Mouse (Mus musculus) lung, embryonic 14.5 days (tissue): Measurements from ENCODE around the gene Chrnd. TPM values are rescaled to one million over a fixed set of nuclear protein-coding genes. Genes with fewer than 3 reads are reported as not detected.

Experiments used
- ATAC-seq: fragments of 200-750 bp; cut with Nextera tagmentation; 2 replicates; pipeline ENCODE4 v1.8.0; 2017; ENCODE audit warnings: mild to moderate bottlenecking, moderate TSS enrichment, moderate library complexity; ENCODE audit not compliant: insufficient read depth
- DNase-seq: peaks from one replicate; pipeline ENCODE4 v3.0.0-alpha.2; 2015
- H3K27ac ChIP-seq: fragments of 300-500 bp; sonication (generic); 2 replicates; pipeline ENCODE4 v1.5.1; 2014; ENCODE audit warnings: low read depth, mild to moderate bottlenecking, moderate library complexity
- H3K27me3 ChIP-seq: fragments of 300-500 bp; sonication (generic); 2 replicates; pipeline ENCODE4 v1.6.1; 2014; ENCODE audit warnings: low read length, control low read depth; ENCODE audit not compliant: insufficient read depth
- H3K36me3 ChIP-seq: fragments of 300-500 bp; sonication (generic); 2 replicates; pipeline ENCODE4 v1.6.1; 2014; ENCODE audit warnings: control low read depth; ENCODE audit not compliant: insufficient read depth
- H3K4me1 ChIP-seq: fragments of 300-500 bp; sonication (generic); 2 replicates; pipeline ENCODE4 v1.6.1; 2014; ENCODE audit warnings: antibody characterized with exemption, control low read depth; ENCODE audit not compliant: insufficient read depth
- H3K4me2 ChIP-seq: fragments of 300-500 bp; sonication (generic); 2 replicates; pipeline ENCODE4 v1.6.1; 2014; ENCODE audit warnings: mild to moderate bottlenecking
- H3K4me3 ChIP-seq: fragments of 300-500 bp; sonication (generic); 2 replicates; pipeline ENCODE4 v1.5.1; 2014; ENCODE audit warnings: low read depth, low read length
- H3K9ac ChIP-seq: fragments of 300-500 bp; sonication (generic); 2 replicates; pipeline ENCODE4 v1.6.1; 2014
- H3K9me3 ChIP-seq: fragments of 300-500 bp; sonication (generic); 2 replicates; pipeline ENCODE4 v1.6.1; 2016; ENCODE audit warnings: low read depth, low read length, control low read depth
- CTCF ChIP-seq: IDR thresholded peaks from 2 replicates; pipeline ENCODE4 v1.5.1; 2016; ENCODE audit warnings: antibody characterized with exemption, low read depth
- whole genome bisulfite sequencing: fragments of 180-500 bp; shearing (Covaris S2); extraction: QIAGEN DNeasy Blood & Tissue Kit; methylation state at CpG from one replicate; pipeline ENCODE4 v1.1.7; 2014; 5-methylcytosine and 5-hydroxymethylcytosine counted together
- polyA plus RNA-seq: library from polyadenylated mRNA; unstranded; fragments of >200 nt; fragmentation: Nextera tagmentation; extraction: Ambion mirVana; gene quantifications from 2 replicates; pipeline ENCODE4 v1.2.1, GENCODE M21; 2014

Chrnd gene
- polyA plus RNA-seq, 1 experiment from 2014 or later, result not detected

DNA sequence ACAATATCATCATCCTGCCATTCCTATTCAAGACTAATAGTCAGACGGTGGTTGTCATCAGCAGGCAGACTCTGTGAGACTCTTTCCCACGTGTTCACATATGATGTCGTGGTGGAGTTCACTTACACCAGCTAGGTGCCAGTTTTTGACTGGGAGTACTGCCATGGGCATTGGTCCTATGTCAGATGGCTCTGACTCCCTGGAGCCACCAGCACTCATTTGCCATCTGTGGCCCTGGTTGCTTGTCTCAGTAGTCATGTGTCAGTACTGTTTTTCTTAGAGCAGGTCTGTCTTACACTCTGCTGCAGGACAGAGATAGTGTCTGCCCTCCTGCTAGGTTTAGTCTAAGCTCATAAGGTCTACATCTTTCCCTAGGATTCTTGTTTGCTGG, 36.7 kb downstream of the Chrnd start:
- ATAC-seq (no peak), DNase-seq (no peak)
- TF ChIP-seq CTCF, result no peak
- no peaks in the 10 kb centered on the region for H3K4me1 ChIP-seq
- H3K27me3 ChIP-seq, result no peaks in the 10 kb centered on the region
- H3K27ac ChIP-seq, result no peak overlapping the region
- no peak overlapping the region for H3K4me2 ChIP-seq
- no peak overlapping the region for H3K4me3 ChIP-seq
- WGBS, result 91% methylated on average over 3 of the region's 3 CpGs
- no peak overlapping the region for H3K9ac ChIP-seq
- H3K36me3 ChIP-seq, result peaks cover 92% of the 10 kb centered on the region
- H3K9me3 ChIP-seq, result no peaks in the 10 kb centered on the region

DNA sequence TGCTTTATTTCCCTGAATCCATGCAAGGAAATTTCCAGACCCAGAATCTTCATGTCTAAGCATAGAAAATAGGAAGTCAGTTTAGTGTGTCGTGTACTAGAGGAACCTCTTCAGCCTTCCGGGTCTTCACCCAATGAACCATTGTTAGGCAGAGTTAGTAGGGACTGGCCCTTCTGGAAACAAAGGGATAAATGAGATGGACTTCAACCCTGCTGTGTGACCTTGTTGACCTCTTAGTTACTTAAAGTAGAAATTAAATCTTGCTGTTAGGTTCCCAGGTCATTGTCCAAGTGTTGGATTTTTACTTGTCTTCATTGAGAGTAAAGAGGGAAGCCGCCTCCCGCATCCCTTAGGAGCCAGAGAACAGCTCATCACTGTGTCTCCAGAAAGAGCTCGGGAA, 40.2 kb downstream of the Chrnd start:
- 81% methylated on average over 5 of the region's 5 CpGs for WGBS
- peaks cover 70% of the 10 kb centered on the region for H3K36me3 ChIP-seq

DNA sequence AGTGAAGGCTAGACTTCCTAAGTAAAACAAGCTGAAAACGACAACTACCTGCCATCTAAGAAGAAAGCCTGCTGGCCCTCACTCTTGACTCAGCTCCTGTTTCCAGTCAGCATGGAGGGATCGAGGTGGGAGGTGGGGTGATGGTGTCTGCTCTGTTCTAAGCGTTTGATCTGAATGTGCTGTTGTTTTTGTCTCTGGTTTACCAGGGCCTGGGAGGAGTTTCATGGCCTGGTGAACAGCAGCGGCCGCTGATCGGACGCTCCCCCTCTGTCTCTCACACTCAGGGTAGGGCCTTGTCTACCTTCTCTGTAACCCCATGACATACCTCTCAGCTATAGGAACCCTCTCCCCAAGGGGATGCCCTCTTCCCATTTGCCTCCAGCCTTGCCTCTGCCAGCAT, 41.8 kb downstream of the Chrnd start:
- Histone ChIP-seq H3K27ac (no peak overlapping the region), H3K9me3 (no peaks in the 10 kb centered on the region), H3K4me1 (no peaks in the 10 kb centered on the region), H3K9ac (no peak overlapping the region), H3K36me3 (peaks cover 56% of the 10 kb centered on the region), H3K4me2 (no peak overlapping the region), H3K27me3 (no peaks in the 10 kb centered on the region), H3K4me3 (no peak overlapping the region)
- ATAC-seq, result no peak
- no peak for DNase-seq
- TF ChIP-seq CTCF, result no peak
- 82% methylated on average over 7 of the region's 7 CpGs for WGBS

More for the DNA sequence above, 40.2 kb downstream of the Chrnd start:
- ATAC-seq (no peak), DNase-seq (no peak)
- Histone ChIP-seq H3K27ac (no peak overlapping the region), H3K9ac (no peak overlapping the region), H3K27me3 (no peaks in the 10 kb centered on the region), H3K9me3 (no peaks in the 10 kb centered on the region), H3K4me3 (no peak overlapping the region), H3K4me1 (no peaks in the 10 kb centered on the region), H3K4me2 (no peak overlapping the region)
- TF ChIP-seq CTCF, result no peak

DNA sequence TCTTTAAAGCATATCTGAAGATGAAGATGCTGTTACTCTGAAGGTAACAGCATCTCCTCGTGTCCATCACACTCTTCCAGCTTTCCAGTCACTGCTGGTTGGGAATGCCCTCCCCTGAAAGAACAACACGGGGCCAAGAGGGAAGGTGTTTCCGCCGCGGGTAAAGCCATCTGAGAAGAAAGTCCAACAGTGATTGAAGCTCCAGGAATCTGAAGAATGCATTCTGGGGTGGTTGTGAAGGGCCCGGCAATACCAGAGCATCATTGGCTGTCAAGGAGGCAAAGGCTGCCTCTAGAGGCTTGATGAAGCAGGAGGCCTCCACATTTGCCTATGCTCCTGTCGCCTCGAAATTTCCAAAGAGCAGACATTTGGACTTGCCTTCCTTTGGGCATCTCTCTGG, 48.6 kb downstream of the Chrnd start:
- Histone ChIP-seq H3K27me3 (no peaks in the 10 kb centered on the region), H3K9me3 (no peaks in the 10 kb centered on the region), H3K27ac (no peak overlapping the region), H3K9ac (no peak overlapping the region), H3K4me2 (no peak overlapping the region), H3K36me3 (peaks cover 25% of the 10 kb centered on the region), H3K4me3 (no peak overlapping the region), H3K4me1 (no peaks in the 10 kb centered on the region)
- ATAC-seq (no peak), DNase-seq (no peak)
- no peak for TF ChIP-seq CTCF
- WGBS, result 56% methylated on average over 8 of the region's 8 CpGs

DNA sequence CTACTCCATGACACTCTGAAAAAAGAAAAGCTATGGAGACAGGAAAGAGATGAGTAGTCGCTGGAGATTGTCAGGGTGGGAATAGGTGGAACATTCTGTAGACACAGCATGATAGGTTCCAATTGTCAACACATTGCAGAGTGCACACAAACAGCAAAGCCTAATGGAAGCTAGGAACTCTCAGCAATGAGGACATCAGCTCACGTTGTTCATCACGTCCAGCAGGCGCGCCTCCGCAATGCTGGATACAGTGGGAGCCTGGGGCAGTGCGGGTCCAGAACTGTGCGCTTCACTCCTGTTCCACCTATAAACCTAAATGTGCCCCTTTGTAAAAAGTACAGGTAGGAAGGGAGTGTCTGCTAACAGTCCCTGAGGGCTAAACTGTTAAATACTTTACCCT, 52.6 kb downstream of the Chrnd start:
- no peak for ATAC-seq
- no peak for TF ChIP-seq CTCF
- Histone ChIP-seq H3K4me2 (no peak overlapping the region), H3K36me3 (peaks cover 12% of the 10 kb centered on the region), H3K9me3 (no peaks in the 10 kb centered on the region), H3K27me3 (no peaks in the 10 kb centered on the region), H3K9ac (no peak overlapping the region), H3K27ac (no peak overlapping the region), H3K4me1 (no peaks in the 10 kb centered on the region), H3K4me3 (no peak overlapping the region)
- WGBS, result 86% methylated on average over 8 of the region's 8 CpGs
- no peak for DNase-seq

DNA sequence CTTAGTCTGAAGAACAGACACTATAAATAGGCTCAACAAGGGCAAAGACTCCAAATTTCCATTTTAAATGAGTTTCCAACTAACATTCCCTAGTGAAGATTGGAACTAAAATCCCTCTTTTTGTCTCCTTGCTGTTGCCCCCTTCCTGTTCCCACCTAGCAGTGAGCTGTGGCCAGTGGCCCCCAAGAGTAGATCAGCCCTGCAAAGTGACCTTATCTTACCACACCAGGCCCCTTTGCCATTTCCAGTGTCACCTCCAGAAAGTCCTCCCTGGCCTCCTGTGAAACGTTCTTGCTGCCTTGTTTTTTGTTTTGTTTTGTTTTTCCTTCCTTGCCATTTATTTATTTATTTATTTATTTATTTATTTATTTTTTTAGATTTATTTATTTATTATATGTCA, 55.0 kb downstream of the Chrnd start:
- Histone ChIP-seq H3K36me3 (no peaks in the 10 kb centered on the region), H3K4me2 (no peak overlapping the region), H3K4me3 (no peak overlapping the region), H3K27me3 (no peaks in the 10 kb centered on the region), H3K9me3 (no peaks in the 10 kb centered on the region), H3K4me1 (no peaks in the 10 kb centered on the region), H3K9ac (no peak overlapping the region), H3K27ac (no peak overlapping the region)
- 18% methylated on average over 1 of the region's 1 CpGs for WGBS
- TF ChIP-seq CTCF, result no peak
- no peak for ATAC-seq
- no peak for DNase-seq

DNA sequence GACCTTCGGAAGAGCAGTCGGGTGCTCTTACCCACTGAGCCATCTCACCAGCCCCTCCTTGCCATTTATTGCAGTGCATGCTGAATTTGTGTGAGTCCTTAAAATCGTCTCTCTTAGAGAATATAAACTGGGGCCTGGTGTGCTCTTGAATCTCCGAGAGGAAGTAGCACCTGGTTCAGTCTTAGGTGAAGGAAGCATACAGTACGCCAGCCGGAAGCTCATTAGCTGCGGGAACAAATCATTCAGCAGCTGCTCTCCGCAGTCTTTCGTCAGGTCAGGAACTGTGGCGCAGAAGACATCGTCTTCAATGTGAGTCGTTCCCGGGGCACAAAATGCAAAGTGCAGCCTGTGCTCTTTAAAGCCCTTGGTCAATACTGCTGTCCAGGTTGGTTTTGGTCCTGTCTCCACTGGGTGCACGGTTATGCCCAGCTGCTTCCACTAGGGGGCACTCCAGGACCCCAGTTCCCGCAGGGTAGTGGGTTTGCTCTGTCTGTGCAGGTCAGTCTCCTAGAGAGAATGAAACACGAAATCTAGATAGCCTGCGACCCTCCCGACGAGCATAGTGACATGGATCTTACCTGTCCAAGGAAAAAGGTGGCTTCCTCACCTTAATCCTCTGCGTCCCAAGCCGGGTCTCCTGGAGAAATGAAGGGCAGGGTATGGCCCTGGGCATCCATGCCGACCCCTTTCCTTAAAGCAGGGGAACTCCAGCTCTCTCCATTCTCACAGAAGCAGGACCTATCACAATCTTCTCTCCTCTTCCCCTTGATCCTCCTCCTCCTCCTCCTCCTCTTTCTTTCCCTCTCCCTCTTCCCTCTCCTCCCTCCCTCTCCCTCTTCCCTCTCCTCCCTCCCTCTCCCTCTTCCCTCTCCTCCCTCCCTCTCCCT, 55.8 kb downstream of the Chrnd start:
- no peaks in the 10 kb centered on the region for H3K9me3 ChIP-seq
- DNase-seq (peak; percentile 90), ATAC-seq (peak; percentile 78)
- H3K9ac ChIP-seq, result no peak overlapping the region
- peak; percentile 95 for TF ChIP-seq CTCF
- H3K4me3 ChIP-seq, result no peak overlapping the region
- H3K4me2 ChIP-seq, result no peak overlapping the region
- no peaks in the 10 kb centered on the region for H3K36me3 ChIP-seq
- no peaks in the 10 kb centered on the region for H3K4me1 ChIP-seq
- 23% methylated on average over 22 of the region's 22 CpGs for WGBS
- no peaks in the 10 kb centered on the region for H3K27me3 ChIP-seq
- no peak overlapping the region for H3K27ac ChIP-seq

Other genes with a start within 250 kb of the Chrnd start
- gene Alppl2, start 100.7 kb upstream of the Chrnd start, polyA plus RNA-seq, result not detected in 2 replicates
- not detected in 2 replicates for gene Alpi, start 89.0 kb upstream of the Chrnd start, polyA plus RNA-seq
- not detected in 2 replicates for gene Akp3, start 65.6 kb upstream of the Chrnd start, polyA plus RNA-seq
- 0.26 and 0.61 TPM in 2 replicates for gene Ecel1, start 34.1 kb upstream of the Chrnd start, polyA plus RNA-seq
- not detected in 2 replicates for gene Prss56, start 7.3 kb upstream of the Chrnd start, polyA plus RNA-seq
- gene Chrng, start 14.1 kb downstream of the Chrnd start, polyA plus RNA-seq, result not detected in 2 replicates
- gene Eif4e2, start 23.3 kb downstream of the Chrnd start, polyA plus RNA-seq, result 160 and 164 TPM in 2 replicates
- gene Efhd1, start 73.8 kb downstream of the Chrnd start, polyA plus RNA-seq, result 0.11 TPM in 1 of 2 replicates, not detected in the other
- gene Gigyf2, start 136.4 kb downstream of the Chrnd start, polyA plus RNA-seq, result 46.7 and 49.6 TPM in 2 replicates
- gene Kcnj13, start 204.1 kb downstream of the Chrnd start, polyA plus RNA-seq, result 2.1 and 2.3 TPM in 2 replicates